8 mouse cellular contexts compared by ENCODE assay signal in genomic region chr1:194976164-194976516, GRCm38 (mm10). TPM values are rescaled to one million over a fixed set of nuclear protein-coding genes. Genes with fewer than 3 reads are reported as not detected.
DNase-seq lines count a peak whose midpoint lies in the region; ATAC-seq lines count a peak whose summit lies in the region.

No protein-coding gene starts in this region.

- H3K27ac ChIP-seq in hindbrain, embryonic 16.5 days (ENCODE audit: low read depth, low read length): peak overlapping the region; percentile 89

- peak; percentile 89 for ATAC-seq in hindbrain, embryonic 16.5 days

- peaks cover 18% of the 10 kb centered on the region for H3K4me1 ChIP-seq in hindbrain, embryonic 16.5 days (ENCODE audit: control insufficient read depth, insufficient read depth, low read depth, low read length)

- no peaks in the 10 kb centered on the region for H3K9me3 ChIP-seq in hindbrain, embryonic 16.5 days (ENCODE audit: control insufficient read depth, low read length)

- peak overlapping the region; percentile 83 for H3K4me3 ChIP-seq in hindbrain, embryonic 16.5 days (ENCODE audit: low read length)

- DNase-seq in ZHBTc4 (ENCODE audit: low read depth, low spot score): peak; percentile 94
- peak; percentile 90 to 94 for DNase-seq in cerebellum, postnatal 4 days (ENCODE audit: low spot score in 2 of 2)
- DNase-seq in gastrocnemius, adult 18-20 months (ENCODE audit: low spot score): peak; percentile 94
- DNase-seq in left cerebral cortex, adult 11 months (ENCODE audit: low spot score): peak; percentile 88
- peak; percentile 95 for DNase-seq in lung, postnatal 36 days
- DNase-seq in retina, postnatal 1 day: peak; percentile 91
- DNase-seq in thymus, postnatal 4 days: peak; percentile 93

- H3K4me2 ChIP-seq in hindbrain, embryonic 16.5 days (ENCODE audit: low read length): peak overlapping the region; percentile 81

- H3K36me3 ChIP-seq in hindbrain, embryonic 16.5 days (ENCODE audit: control insufficient read depth, insufficient read depth, low read length): no peaks in the 10 kb centered on the region

- WGBS in hindbrain, embryonic 16.5 days: under 1% methylated on average over 37 of the region's 42 CpGs

- no peaks in the 10 kb centered on the region for H3K27me3 ChIP-seq in hindbrain, embryonic 16.5 days (replicated peaks; ENCODE audit: control insufficient read depth, insufficient read depth, low read length)

- H3K9ac ChIP-seq in hindbrain, embryonic 16.5 days (ENCODE audit: low read depth, low read length): peak overlapping the region; percentile 92

RNA-seq across cellular contexts. Expression of gene Cd34, which starts 37.5 kb away (rescaled TPM):
- 10 to 100 TPM; 26.6 to 37.0 TPM for total RNA-seq in gastrocnemius, adult 18-20 months (2021)
- polyA plus RNA-seq in hindbrain, embryonic 16.5 days (2015; fragmentation: Nextera tagmentation; extraction: Ambion mirVana): 29.8 and 36.5 TPM in 2 replicates

Comparison
In these comparisons a context has a peak if more than half of its experiments do, and no peak if none do; other contexts are left out.
1. Peak in every context shown above with its lines: DNase-seq, ATAC-seq, H3K4me3 ChIP-seq and H3K27ac ChIP-seq.